Mouse (Mus musculus): Measurements from ENCODE around the gene Calcr. TPM values are rescaled to one million over a fixed set of nuclear protein-coding genes. Genes with fewer than 3 reads are reported as not detected.
"Not testable (repeated sequence)": the region's sequence is repeated elsewhere in the genome, so short reads cannot be mapped to it uniquely, and the experiment has no call there.

Calcr gene
- under 1 TPM in 1 of 2 experiments, not detected in 1; 0.30 TPM for total RNA-seq (2021)

DNA sequence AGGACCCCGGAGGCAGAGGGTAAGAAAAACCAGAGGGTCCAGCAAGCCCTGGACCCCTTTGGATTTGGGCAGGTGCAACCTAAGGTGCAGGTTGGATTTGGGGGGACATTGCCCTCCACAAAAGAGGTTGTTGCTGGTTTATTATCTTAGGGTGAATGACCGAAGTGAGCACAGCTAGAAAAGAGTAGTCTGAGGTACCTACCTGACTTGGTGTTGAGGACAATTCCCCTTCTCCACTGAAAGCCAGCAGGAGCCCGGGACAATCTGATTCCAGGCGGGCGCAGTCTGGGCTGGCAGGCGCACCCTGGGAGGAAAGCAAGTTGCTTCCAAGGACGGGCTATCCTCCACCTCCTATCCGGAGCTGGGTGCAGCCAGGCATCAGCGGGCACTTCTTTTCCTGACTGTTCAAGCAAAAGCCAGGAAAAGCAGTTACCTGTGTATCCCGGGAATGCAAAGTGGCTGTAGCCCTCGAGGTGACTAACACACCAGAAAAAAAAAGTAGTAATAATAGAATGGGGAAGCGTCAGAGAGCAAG, at the start of gene Calcr:
Gene Calcr (minus strand): TSS at position 485 of the 535 bp plus-strand sequence.
- no peak for DNase-seq (ENCODE audit: extremely low spot score in 1 of 2, low spot score in 2 of 2)
- intact Hi-C loops (cut with DNase I), result no loop called here

DNA sequence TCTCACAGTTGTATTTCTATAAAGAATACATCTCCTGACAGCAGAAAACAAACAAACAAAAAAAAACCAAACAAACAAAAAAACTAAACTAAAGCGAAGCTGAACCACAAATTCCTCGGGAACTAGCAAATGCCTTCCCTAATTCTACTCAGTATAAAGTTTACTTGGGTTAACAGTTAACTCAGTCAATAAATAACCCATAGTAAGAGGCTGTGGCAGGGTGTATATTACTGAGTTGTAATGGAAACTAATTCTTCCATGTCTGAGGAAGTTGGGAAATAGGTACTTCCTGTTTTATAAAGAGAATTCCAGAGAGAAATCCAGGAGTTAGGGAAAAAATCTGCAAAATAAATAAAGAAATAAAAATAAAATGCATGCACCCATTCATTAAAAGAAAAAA, 3.0 kb upstream of the Calcr start:
- DNase-seq (ENCODE audit: extremely low spot score in 1 of 2, low spot score in 2 of 2), result no peak
- intact Hi-C loops (cut with DNase I), result no loop called here

DNA sequence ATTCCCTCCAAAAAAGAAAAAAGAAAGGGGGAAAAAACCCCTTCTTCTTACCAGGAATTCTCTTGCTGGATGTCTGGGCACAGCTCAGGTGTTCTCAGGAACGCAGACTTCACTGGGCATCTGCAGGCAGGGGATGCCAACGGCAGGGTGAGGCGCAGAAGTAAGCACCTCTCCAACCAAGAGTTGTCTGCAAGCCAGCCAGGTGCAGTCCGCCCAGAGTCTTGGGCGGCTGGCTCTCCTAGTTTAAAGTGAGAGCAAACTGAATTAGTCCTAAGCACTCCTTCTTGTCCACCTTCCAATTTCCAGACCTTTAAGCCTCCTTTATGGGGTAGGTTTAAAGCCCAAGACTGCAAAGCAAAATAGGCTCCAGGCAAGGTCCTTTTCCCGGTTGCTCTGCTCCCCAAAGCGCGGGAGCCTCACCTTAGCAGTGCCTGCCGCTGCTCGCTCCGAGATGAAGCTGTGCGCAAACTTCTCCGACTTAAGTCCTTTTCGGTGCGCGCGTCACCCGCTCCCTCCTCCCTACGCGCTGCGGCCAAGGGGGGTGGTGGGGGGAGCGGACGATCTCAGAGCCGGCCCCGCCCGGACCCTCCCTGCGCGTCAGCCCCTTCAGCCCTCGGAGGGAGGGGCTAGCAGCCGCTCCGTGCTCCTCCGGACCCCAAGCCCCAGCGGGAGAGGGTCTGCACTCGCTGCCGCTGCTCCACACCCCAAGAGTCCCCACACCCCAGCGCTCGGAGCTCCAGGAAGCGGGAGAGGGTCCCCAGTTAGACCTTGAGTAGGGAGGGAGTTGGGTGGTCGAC, 1.1 kb downstream of the Calcr start:
- intact Hi-C loops (cut with DNase I), result no loop called here
- no peak for DNase-seq (ENCODE audit: extremely low spot score in 1 of 2, low spot score in 2 of 2)

DNA sequence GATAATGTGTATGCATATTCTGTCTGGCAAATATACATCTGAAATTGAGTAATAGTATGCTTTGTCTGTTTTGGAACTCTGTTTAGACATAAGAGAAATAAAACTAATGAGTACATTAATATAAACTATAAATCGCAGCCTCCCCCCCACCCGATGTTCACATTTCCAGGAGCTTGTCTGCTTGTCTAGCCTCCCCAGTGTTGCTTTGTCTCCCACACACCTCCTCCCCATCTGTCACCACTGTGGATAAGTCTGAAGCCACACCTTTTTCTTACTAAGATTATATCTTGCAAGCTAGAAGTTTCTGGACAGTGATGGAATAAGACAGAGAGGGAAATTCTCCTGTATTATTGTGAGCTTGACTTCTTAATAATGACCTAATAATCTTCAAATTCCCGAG, 12.9 kb downstream of the Calcr start:
- no peak for DNase-seq (ENCODE audit: extremely low spot score in 1 of 2, low spot score in 2 of 2)
- intact Hi-C loops (cut with DNase I), result no loop called here

DNA sequence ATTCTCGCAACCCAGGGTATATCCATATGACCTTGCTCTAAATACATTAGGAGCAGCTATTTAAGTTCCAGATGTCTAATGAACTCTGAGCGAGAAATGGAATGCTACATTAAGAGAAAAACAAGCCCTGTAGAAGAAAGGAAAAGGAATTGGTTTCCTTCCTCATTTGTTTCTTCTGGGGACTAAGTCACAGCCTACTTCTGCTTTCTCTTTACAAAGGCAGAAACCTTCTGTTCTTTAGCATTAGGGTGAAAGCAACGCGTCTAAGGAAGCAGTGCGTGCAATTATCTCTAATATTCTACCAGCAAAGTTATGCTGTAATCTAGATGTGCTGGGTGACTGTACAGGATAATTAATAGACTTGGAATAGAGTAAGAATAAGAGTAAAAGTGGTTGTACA, 14.9 kb downstream of the Calcr start:
- no peak for DNase-seq (ENCODE audit: extremely low spot score in 1 of 2, low spot score in 2 of 2)
- intact Hi-C loops (cut with DNase I), result no loop called here

DNA sequence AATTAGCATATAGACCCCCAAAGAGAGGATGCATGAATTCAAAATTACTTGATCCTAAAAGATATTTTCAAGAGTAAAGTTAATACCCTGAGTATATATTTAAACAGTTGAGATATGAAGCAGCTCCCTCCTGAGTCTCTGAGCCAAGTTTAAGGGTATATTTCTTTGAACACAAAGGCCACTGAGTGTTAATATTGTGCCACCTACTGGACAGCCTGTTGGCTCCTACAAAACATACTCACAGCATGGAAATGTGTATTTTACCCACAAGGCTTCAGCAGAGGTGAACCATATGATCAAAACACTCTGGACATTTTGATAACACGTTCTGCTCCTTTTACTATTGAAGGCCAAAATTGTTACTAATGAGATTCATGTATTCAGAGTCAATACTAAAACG, 19.0 kb downstream of the Calcr start:
- intact Hi-C loops (cut with DNase I), result no loop called here
- DNase-seq (ENCODE audit: extremely low spot score in 1 of 2, low spot score in 2 of 2), result no peak

DNA sequence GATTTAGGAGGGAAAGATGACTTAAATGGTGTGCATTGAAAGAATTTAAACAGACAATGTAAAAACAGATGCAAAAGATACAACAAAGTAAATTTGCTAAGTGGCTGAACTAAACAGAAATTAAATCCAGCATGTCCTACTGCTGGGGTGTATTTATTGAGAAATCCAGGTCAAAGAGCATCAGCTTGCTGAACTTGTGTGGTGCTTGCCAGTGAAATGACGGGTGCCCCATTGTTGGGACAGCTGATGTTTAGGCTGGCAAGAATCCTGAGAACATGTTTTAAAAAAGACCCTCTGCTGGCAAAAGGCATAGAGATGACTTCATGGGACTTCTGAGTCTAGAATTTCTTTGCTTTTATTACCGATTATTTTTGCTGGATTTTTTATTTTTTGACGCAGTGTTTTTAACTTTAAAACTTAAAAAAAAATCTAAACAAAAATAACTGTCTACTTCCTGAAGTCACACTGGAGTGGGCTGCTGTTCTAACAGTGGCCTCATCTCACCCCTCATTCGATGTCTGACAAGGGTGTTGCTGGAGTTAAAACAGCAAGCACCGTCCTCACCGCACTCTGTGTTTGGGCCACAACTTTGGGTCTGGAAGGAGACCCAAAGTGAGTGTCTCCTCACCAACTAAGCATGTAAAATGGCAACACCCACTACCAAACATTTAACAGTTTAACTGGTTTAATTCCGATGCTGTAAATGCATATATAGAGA, 22.4 kb downstream of the Calcr start:
- intact Hi-C loops (cut with DNase I), result no loop called here
- no peak for DNase-seq (ENCODE audit: extremely low spot score in 1 of 2, low spot score in 2 of 2)

DNA sequence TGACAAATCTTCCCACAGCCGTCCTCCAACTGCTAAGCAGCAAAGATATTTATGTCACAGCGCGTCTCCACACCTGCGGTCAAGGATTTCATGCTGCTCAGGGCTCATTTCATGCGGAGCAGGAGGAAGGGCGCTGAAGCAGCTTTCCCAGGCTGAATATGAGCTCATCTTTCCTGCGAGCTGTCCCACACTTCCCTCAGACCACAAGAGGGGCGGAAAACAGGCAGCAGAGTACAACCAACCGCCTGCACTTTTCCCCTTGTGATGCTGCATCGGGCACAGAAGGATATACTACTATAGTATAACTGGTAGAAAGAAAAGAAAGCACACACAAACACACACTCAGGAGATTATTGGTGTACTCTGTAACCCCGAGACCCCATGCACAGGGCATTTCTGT, 23.2 kb downstream of the Calcr start:
- intact Hi-C loops (cut with DNase I), result no loop called here
- DNase-seq (ENCODE audit: extremely low spot score in 1 of 2, low spot score in 2 of 2), result no peak

DNA sequence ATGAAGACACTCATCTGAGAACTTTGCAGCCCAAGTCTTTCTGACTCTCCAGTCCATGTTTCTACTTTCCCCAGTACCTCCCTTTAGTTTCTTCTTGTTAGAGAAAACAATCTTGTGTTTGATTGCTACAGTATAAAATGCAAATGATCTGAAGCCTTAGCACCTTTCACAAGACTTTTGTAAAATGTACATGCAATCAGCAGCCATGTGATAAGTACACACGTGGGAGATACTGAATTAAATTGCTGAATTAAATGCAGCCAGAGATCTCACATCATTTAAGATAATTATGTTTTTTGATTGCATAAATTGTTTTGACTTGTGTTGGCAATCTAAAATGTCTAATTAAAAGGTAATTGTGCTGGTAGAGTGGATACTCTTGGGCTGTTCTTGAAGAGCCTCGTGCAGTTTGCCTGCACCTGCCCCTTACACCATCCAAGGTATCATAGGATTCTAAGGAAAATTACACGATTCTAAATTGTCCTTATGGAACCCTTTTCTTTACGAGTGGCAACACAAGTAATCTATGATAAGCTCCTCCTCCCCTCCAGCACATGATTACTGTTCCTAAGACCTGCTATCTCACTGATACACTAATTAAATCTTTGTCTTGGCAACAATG, 34.2 kb downstream of the Calcr start:
- no peak for DNase-seq (ENCODE audit: extremely low spot score in 1 of 2, low spot score in 2 of 2)
- intact Hi-C loops (cut with DNase I), result no loop called here

DNA sequence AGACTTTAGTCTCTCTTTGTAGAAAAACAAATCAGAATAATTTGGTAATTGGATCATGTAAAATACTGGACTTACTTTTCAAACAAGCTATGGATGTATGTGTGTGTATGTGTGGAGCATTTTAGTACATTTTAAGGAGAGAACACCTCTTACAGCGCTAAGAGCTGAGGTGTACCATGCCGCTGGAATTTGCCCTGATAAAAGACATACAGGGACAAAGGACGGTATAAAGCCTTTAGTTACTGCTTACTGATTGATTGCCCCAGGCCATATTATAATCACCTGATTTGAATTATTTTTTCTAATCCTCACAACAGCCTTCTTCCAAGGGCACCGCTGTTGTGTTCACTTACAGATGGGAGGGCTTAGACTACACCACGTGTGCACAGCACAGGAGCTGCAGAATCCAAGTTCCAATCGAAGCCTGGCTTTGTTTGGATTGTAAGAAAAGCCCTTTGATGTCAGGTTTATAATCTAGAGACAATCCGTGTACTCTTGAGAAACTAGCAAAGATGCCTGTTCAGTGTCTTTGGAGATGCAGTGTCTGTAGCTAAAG, 76.3 kb downstream of the Calcr start:
- intact Hi-C loops (cut with DNase I), result no loop called here
- DNase-seq (ENCODE audit: extremely low spot score in 1 of 2, low spot score in 2 of 2), result no peak

DNA sequence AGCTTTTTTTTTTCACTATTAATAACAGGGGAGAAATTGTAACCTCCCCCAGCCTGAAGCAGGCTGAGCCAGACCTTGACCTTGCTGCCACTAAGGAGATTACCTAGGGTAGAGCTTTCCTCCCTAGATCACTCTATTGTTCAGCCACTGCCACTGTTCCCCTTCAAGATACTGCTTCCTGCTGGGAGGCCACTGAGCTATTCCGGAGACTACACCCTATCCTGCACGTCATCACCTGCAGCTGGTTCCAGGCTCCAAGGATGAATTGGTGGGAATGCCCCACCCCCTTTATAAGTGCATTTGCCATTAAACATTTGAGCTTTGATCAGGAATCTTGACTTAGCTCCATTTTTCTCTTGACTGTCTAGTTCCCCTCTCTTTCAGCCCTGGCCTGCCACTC, 86.2 kb downstream of the Calcr start:
- intact Hi-C loops (cut with DNase I); DNase-seq (ENCODE audit: extremely low spot score in 1 of 2, low spot score in 2 of 2): not testable (repeated sequence)

DNA sequence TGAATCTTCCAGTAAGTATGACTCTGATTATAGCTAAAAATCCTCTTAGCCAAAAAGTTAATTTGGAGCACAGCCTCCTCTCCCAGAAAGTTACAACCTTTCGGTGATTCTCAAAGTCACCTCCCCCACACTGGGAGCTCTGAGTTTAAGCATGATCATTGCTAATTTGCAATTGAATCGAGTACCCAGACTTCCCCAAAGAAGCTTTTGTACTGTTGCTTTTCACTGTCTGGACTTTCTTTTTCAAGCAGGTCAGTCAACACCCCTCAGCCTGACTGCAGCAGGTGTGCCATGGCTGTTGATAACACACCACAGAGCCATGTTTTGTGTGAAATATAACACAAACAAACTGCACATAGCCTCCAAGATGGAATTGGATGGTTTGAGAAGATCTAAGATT, 86.7 kb downstream of the Calcr start:
- intact Hi-C loops (cut with DNase I), result no loop called here
- no peak for DNase-seq (ENCODE audit: extremely low spot score in 1 of 2, low spot score in 2 of 2)

DNA sequence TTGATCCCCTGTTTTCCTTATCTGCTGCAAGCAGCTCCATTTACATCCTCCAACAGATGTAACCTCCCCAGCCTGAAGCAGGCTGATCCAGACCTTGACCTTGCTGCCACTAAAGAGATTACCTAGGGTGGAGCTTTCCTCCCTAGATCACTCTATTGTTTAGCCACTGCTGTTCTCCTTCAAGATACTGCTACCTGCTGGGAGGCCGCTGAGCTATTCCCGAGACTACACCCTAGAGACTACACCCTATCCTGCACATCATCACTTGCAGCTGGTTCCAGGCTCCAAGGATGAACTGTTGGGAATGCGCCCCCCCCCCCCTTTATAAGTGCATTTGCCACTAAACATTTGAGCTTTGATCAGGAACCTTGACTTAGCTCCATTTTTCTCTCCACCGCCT, 92.6 kb downstream of the Calcr start:
- DNase-seq (ENCODE audit: extremely low spot score in 1 of 2, low spot score in 2 of 2); intact Hi-C loops (cut with DNase I): not testable (repeated sequence)

DNA sequence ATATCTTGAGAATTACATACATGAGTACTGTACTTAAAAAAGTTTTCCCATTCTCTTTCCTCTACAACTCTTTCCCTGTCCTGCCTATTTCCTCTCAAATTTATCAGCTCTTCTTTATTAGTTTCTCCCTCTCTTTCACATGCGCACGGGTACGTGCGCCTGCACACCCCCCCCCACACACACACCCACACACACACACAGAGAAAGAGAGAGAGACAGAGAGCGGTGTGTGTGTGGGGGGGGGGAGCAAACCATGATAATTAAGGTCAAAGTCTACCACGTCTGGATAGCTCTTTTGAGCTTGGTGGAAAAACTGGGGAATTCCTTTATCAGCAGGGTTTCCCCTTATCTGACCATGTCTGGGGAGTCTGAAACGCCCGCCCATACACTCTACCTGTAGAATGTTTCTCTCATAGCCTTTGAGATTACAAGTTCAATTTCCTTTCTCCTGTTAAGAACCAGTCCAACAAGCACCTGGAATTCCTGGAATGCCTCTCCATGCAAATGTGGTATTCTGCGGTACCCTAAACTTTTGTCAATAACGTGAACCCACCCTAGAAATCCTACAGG, 100.3 kb downstream of the Calcr start:
- intact Hi-C loops (cut with DNase I), result no loop called here

DNA sequence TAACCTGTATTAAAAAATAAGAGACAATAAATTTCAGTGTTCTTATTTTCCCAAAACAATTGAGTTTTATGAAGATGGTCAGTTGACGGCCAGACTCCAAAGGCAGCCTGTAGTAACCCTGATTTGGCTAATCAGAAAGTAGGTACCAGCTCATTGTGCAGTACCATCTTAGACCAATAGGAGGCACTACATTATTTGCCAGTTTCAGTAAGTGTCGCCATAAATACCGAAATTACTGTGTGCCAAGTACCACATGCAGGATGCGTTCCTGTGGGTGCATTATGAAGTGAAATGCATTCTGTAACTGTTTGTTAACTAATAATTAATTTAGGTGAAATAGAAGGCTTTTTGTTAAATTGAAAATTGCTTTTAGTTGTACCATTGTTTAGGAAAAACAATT, 106.1 kb downstream of the Calcr start:
- intact Hi-C loops (cut with DNase I), result no loop called here
- DNase-seq (ENCODE audit: extremely low spot score in 1 of 2, low spot score in 2 of 2), result no peak

More for the DNA sequence above, 100.3 kb downstream of the Calcr start:
- DNase-seq (ENCODE audit: extremely low spot score in 1 of 2, low spot score in 2 of 2), result no peak

Measured in left cerebral cortex, postnatal 10 days (tissue).